Mouse (Mus musculus): ENCODE measurements at regions not wholly inside any gene's neighbourhood (a gene's known extent, or its start where the extent isn't known, plus 50 kb on each side); places are given as distances from the start of the nearest gene placed in this dataset.

- Histone ChIP-seq H3K9me3 (replicated peaks) (no peaks in the 10 kb centered on the region), H3K4me3 (no peak overlapping the region), H3K4me1 (peaks cover 30% of the 10 kb centered on the region), H3K36me3 (no peaks in the 10 kb centered on the region), H3K27ac (peak overlapping the region; percentile 75), H3K27me3 (ENCODE audit: low read depth, poor library complexity, severe bottlenecking) (no peaks in the 10 kb centered on the region)
- WGBS = 23% methylated on average over 5 of the region's 5 CpGs
- no peak for DNase-seq (ENCODE audit: low spot score)
These were observed 121.3 kb downstream of the Psmg1 start for GRCm38 (mm10) chr16:95869501-95869900.

DNA sequence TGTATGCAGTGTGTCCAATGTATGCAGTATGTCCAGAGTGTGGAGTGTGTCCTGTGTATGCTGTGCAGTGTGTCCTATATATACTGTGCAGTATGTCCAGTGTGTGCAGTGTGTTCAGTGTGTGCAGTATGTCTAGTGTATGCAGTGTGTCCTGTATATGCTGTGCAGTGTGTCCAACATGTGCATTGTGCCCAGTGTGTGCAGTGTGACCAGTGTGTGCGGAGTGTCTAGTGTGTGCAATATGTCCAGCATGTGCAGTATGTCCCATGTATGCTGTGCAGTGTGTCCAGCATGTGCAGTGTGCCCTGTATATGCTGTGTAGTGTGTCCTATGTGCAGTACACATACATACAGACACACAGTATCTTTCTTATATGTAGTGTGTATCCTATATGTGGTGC is 121.9 kb downstream of the Psmg1 start:
- no peak for DNase-seq (ENCODE audit: low spot score)
- Histone ChIP-seq H3K9me3 (replicated peaks) (no peaks in the 10 kb centered on the region), H3K4me1 (peaks cover 36% of the 10 kb centered on the region), H3K36me3 (no peaks in the 10 kb centered on the region), H3K4me3 (no peak overlapping the region), H3K27me3 (ENCODE audit: low read depth, poor library complexity, severe bottlenecking) (no peaks in the 10 kb centered on the region), H3K27ac (0 out of 2 replicates have a peak overlapping the region, but pooled peaks have one; percentile 75)
- WGBS = 86% methylated on average over 1 of the region's 1 CpGs

DNA sequence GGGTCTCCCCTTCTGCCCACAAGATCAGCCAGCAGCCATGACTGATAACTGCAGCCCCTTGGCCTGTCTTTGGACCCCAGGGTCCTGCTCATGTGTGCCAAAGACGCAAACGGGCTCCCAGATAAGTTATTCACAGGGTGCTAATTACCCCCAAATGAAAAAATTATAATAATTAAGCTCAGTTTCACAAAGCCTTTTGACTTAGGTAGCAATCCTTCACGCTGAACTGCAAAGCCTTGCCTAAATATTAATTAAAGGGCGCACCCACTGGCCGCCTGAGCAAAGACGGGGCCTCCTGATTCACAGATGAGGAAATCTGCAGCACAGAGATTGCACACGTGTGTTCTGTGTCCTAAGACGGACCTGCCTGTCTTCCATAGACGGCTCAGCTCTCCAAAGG is 123.2 kb downstream of the Psmg1 start:
- WGBS = 88% methylated on average over 9 of the region's 9 CpGs
- Histone ChIP-seq H3K27ac (no peak overlapping the region), H3K9me3 (replicated peaks) (no peaks in the 10 kb centered on the region), H3K4me3 (no peak overlapping the region), H3K36me3 (no peaks in the 10 kb centered on the region), H3K27me3 (ENCODE audit: low read depth, poor library complexity, severe bottlenecking) (no peaks in the 10 kb centered on the region), H3K4me1 (peaks cover 49% of the 10 kb centered on the region)
- DNase-seq (ENCODE audit: low spot score) = no peak

DNA sequence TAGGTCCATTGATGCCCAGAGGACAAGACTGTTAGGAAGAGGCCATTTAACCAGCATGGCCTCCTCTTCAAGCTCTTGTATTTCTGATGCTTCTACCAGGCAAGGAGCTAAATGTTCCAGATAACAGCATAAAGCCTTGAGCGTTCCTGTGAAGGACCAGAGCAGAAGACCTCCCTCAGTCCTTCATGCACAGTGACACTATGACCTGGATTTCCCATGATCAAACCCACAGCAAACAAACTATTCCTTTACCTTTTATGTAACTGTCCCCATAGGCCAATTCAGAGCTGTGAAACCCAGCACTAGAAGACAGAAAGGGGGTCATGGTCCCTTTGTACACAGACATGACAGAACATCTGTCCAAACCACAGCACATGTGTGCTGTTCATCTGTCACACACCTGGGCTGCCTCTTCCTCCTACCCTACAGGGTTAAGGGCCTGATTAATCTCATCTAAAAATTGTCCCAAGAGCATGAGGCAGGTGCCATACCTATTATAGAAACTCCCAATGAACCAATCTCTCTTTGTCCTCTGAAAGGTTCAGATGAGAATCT is 123.8 kb downstream of the Psmg1 start:
- Histone ChIP-seq H3K4me1 (peaks cover 48% of the 10 kb centered on the region), H3K4me3 (no peak overlapping the region), H3K27me3 (ENCODE audit: low read depth, poor library complexity, severe bottlenecking) (no peaks in the 10 kb centered on the region), H3K27ac (no peak overlapping the region; the same call in 1 of the 2 replicates), H3K36me3 (no peaks in the 10 kb centered on the region), H3K9me3 (replicated peaks) (no peaks in the 10 kb centered on the region)
- DNase-seq (ENCODE audit: low spot score) = no peak
- WGBS = 95% methylated on average over 1 of the region's 1 CpGs

GRCm38 (mm10) chr16:95865603-95866002 is 125.2 kb downstream of the Psmg1 start:
- no peak for DNase-seq (ENCODE audit: low spot score)
- Histone ChIP-seq H3K4me3 (no peak overlapping the region), H3K27ac (no peak overlapping the region), H3K4me1 (peaks cover 47% of the 10 kb centered on the region), H3K36me3 (no peaks in the 10 kb centered on the region), H3K27me3 (ENCODE audit: low read depth, poor library complexity, severe bottlenecking) (no peaks in the 10 kb centered on the region), H3K9me3 (replicated peaks) (no peaks in the 10 kb centered on the region)
- WGBS = 81% methylated on average over 1 of the region's 1 CpGs

GRCm38 (mm10) chr16:95864646-95865045 is 126.1 kb downstream of the Psmg1 start:
- WGBS = 84% methylated on average over 4 of the region's 4 CpGs
- Histone ChIP-seq H3K4me1 (peaks cover 37% of the 10 kb centered on the region), H3K27me3 (ENCODE audit: low read depth, poor library complexity, severe bottlenecking) (no peaks in the 10 kb centered on the region), H3K27ac (peak overlapping the region; percentile 74), H3K9me3 (replicated peaks) (no peaks in the 10 kb centered on the region), H3K4me3 (no peak overlapping the region), H3K36me3 (no peaks in the 10 kb centered on the region)
- no peak for DNase-seq (ENCODE audit: low spot score)

DNA sequence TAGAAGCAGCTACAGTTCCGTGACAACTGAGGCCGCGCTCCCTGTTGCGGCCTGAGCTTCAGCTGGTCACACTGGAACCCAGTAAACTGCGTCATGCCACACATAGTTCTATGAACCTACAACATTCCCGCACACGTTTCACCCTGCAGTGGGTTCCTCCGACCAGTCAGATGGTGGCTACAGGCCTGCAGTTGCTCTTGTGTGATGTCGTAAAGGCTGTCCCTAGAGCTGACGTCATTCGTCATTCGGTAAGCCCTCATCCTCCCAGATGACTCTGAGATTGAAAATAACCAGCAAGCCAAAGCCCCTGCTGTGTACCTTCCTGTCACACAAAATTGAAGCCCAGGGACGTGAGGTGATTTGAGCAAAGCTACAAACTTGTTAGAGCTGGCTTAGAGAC is 126.7 kb downstream of the Psmg1 start:
- H3K27me3 ChIP-seq (ENCODE audit: low read depth, poor library complexity, severe bottlenecking) = no peaks in the 10 kb centered on the region

GRCm38 (mm10) chr16:95863565-95863964 is 127.2 kb downstream of the Psmg1 start:
- WGBS = 87% methylated on average over 4 of the region's 4 CpGs
- H3K27ac ChIP-seq = peak overlapping the region; percentile 74
- no peak overlapping the region for H3K4me3 ChIP-seq
- peaks cover 26% of the 10 kb centered on the region for H3K4me1 ChIP-seq
- H3K9me3 ChIP-seq (replicated peaks) = no peaks in the 10 kb centered on the region
- H3K36me3 ChIP-seq = no peaks in the 10 kb centered on the region
- H3K27me3 ChIP-seq (ENCODE audit: low read depth, poor library complexity, severe bottlenecking) = no peaks in the 10 kb centered on the region
- DNase-seq (ENCODE audit: low spot score) = no peak

More for the DNA sequence above, 126.7 kb downstream of the Psmg1 start:
- no peak for DNase-seq (ENCODE audit: low spot score)
- Histone ChIP-seq H3K4me3 (no peak overlapping the region), H3K36me3 (no peaks in the 10 kb centered on the region), H3K27ac (peak overlapping the region; percentile 74), H3K9me3 (replicated peaks) (no peaks in the 10 kb centered on the region), H3K4me1 (peaks cover 32% of the 10 kb centered on the region)
- WGBS = 65% methylated on average over 13 of the region's 13 CpGs

DNA sequence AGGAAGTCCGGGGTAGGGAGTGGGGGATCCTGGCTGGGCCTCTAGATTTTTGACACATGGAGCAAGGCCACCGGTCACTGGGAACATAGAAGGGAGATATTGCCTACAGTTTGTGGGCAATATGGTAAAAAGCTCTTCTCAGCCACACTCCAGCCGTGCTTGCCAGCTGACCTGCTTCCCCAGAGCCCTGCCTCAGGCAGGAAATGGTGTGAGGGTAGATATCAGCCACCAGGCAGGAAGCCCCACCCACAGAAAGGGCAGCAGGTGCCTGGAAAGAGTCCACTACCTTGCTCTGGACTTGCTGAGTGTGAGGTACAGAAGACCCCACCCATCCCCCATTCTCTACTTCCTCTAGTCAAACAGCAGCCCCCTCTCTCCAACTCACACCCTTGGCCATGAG is 128.1 kb downstream of the Psmg1 start:
- Histone ChIP-seq H3K36me3 (no peaks in the 10 kb centered on the region), H3K4me3 (no peak overlapping the region), H3K4me1 (peaks cover 26% of the 10 kb centered on the region), H3K9me3 (replicated peaks) (no peaks in the 10 kb centered on the region), H3K27me3 (ENCODE audit: low read depth, poor library complexity, severe bottlenecking) (no peaks in the 10 kb centered on the region), H3K27ac (peak overlapping the region; percentile 74)
- 85% methylated on average over 3 of the region's 3 CpGs for WGBS
- DNase-seq (ENCODE audit: low spot score) = no peak

- WGBS = 81% methylated on average over 12 of the region's 12 CpGs
- Histone ChIP-seq H3K27ac (peak overlapping the region; percentile 63), H3K27me3 (ENCODE audit: low read depth, poor library complexity, severe bottlenecking) (no peaks in the 10 kb centered on the region), H3K4me1 (peaks cover 26% of the 10 kb centered on the region), H3K4me3 (no peak overlapping the region), H3K9me3 (replicated peaks) (no peaks in the 10 kb centered on the region), H3K36me3 (no peaks in the 10 kb centered on the region)
- no peak for DNase-seq (ENCODE audit: low spot score)
These were observed 129.5 kb downstream of the Psmg1 start for GRCm38 (mm10) chr16:95861231-95861690.

- H3K4me1 ChIP-seq = peaks cover 26% of the 10 kb centered on the region
- no peaks in the 10 kb centered on the region for H3K9me3 ChIP-seq (replicated peaks)
- peak overlapping the region; percentile 63 for H3K27ac ChIP-seq
- no peaks in the 10 kb centered on the region for H3K27me3 ChIP-seq (ENCODE audit: low read depth, poor library complexity, severe bottlenecking)
- 88% methylated on average over 9 of the region's 9 CpGs for WGBS
- no peak for DNase-seq (ENCODE audit: low spot score)
- no peak overlapping the region for H3K4me3 ChIP-seq
- H3K36me3 ChIP-seq = no peaks in the 10 kb centered on the region
These were observed 129.9 kb downstream of the Psmg1 start for GRCm38 (mm10) chr16:95860810-95861209.

DNA sequence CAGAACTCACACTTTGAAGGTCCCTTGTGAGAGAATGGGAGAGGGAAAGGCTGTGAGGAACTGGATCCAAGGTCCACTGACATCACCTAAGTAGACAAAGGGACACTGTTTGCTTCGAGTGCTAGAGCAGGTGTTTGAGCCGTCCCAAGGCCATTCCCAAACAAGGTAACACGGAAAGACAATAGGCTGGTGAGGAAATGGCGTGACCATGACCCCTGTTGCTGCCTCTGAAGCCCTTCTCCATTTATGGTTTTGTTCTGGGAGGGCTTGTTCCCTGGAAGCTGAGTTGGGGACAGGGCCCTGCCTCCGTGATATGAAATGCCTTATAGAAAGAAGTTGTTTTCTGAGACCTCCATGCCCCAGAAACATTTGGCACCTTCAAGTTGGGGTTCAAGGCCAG is 130.6 kb downstream of the Psmg1 start:
- Histone ChIP-seq H3K36me3 (no peaks in the 10 kb centered on the region), H3K9me3 (replicated peaks) (no peaks in the 10 kb centered on the region), H3K4me1 (peaks cover 26% of the 10 kb centered on the region), H3K4me3 (no peak overlapping the region), H3K27me3 (ENCODE audit: low read depth, poor library complexity, severe bottlenecking) (no peaks in the 10 kb centered on the region), H3K27ac (peak overlapping the region; percentile 22)
- DNase-seq (ENCODE audit: low spot score) = no peak
- 92% methylated on average over 5 of the region's 5 CpGs for WGBS

DNA sequence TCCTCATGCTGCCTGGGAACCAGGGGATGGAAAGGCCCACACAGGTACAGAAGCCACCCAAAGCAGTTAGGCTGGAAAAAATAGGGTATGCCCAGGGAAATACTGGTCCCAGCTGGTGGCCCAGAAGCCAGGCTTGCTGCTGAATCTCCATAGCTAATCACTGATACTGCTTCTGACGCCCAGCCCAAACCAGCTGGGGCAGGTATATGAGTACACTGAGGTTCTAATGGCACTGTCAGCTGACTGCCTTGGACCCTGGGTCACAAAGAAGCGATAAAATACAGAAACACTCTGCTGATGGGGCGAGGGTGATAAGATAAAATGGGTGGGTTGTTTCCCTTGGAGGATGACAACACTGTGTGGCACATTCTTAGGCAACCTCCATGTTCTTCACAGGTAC is 133.4 kb downstream of the Psmg1 start:
- Histone ChIP-seq H3K9me3 (replicated peaks) (no peaks in the 10 kb centered on the region), H3K4me1 (peaks cover 1% of the 10 kb centered on the region), H3K4me3 (no peak overlapping the region), H3K27me3 (ENCODE audit: low read depth, poor library complexity, severe bottlenecking) (no peaks in the 10 kb centered on the region), H3K36me3 (no peaks in the 10 kb centered on the region), H3K27ac (0 out of 2 replicates have a peak overlapping the region, but pooled peaks have one; percentile 47)
- DNase-seq (ENCODE audit: low spot score) = no peak
- 90% methylated on average over 3 of the region's 3 CpGs for WGBS

DNA sequence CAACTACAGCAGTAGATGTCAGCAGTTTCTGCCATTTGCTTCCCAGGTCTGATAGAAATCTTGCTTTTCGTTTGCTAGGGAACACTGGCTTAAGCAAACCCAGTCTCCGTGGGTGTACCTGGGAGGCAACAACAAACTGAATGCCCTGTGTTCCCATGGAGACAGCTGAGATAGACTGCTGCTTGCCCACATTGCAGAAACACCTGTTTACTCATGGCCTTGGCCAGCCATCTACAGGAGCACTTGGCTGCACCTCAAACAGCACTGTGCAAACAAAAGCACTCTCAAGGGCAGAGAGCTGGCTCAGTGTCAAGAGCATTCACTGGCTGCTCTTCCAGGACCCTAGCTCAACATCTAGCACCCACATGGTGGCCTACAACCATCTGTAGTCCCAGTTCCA is 135.5 kb downstream of the Psmg1 start:
- H3K27ac ChIP-seq = peak overlapping the region; percentile 54; the same call in 1 of the 2 replicates
- H3K4me1 ChIP-seq = peaks cover 9% of the 10 kb centered on the region; the same call in 1 of the 2 replicates
- no peak for DNase-seq (ENCODE audit: low spot score)
- no peaks in the 10 kb centered on the region for H3K36me3 ChIP-seq
- no peak overlapping the region for H3K4me3 ChIP-seq
- 79% methylated on average over 2 of the region's 2 CpGs for WGBS
- H3K27me3 ChIP-seq (ENCODE audit: low read depth, poor library complexity, severe bottlenecking) = no peaks in the 10 kb centered on the region
- H3K9me3 ChIP-seq (replicated peaks) = no peaks in the 10 kb centered on the region
